Mouse (Mus musculus) Muller cell, postnatal 12 days (primary cell): ENCODE results near the gene S100a11.
"Not testable (repeated sequence)": the region's sequence is repeated elsewhere in the genome, so short reads cannot be mapped to it uniquely, and the experiment has no call there.

Experiments
- DNase-seq: peaks from one replicate; pipeline ENCODE4 v3.0.0-alpha.2; 2015; ENCODE audit errors: inconsistent ontology term

The S100a11 gene

DNA sequence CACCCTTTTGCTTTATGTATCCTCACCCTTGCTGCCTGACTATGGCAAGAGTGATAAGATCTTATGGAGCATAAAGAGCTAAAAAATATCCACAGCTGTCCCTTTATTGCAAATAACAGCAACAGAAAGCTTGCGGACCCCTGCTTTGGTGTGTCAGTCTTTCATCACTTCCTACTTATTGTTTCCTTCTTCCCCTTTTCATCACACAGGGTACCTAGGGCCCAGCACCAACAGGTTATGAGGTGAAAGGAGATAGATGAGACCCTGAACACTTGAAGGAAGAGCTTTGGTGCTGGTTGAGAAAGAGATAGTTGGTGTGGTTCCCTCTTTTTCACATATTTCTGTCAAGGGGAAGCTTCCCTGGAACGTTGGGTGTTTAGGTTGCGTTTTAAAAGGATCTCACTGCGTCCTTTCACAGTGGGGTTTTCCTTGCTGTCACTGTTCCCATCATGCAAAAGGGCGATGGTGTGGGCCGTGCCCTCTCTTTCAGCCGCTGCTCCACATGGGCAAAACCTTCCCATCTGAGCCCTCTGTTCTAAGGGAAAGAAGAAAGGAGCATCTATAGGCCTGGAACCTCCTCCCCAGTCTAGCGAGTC lies 1.3 kb downstream of the S100a11 start:
- no peak for DNase-seq

DNA sequence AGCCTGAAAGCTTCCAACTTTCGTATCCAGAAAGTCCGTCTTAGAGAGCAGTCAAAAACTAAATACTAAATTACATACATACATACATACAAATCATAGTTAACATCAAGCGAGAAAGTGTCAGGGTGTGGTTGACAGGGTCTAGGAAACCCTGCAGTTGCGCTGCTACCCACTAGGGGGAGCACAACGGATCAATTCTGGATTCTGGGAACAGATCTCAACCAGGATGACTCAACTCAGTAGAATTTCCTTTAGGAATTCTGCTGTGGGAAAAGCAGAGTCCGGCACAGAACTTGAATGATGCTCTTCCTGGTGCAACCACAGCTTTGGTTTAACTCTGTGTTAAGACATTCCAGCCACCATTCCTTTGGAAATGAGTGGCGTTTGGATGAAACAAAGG lies 2.3 kb downstream of the S100a11 start:
- peak; percentile 95 for DNase-seq

DNA sequence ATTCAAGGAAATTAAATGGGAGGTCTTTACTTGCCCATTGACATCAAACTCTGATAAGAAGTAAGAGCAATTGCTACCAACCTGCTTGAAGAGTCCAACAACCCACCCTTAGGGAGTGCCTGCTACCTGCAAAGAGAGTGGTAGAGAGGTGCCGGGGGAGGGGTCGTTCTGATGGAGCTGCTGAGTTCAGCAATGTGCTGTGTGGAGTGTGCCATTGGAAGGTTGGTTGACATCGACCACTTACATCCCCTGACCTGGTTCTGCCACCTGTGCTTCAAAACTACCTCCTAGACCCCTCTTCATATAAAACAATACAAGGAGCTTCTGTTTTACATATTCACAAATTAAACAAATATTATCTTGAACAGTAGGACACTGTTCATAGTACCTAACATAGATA lies 7.0 kb downstream of the S100a11 start:
- no peak for DNase-seq

DNA sequence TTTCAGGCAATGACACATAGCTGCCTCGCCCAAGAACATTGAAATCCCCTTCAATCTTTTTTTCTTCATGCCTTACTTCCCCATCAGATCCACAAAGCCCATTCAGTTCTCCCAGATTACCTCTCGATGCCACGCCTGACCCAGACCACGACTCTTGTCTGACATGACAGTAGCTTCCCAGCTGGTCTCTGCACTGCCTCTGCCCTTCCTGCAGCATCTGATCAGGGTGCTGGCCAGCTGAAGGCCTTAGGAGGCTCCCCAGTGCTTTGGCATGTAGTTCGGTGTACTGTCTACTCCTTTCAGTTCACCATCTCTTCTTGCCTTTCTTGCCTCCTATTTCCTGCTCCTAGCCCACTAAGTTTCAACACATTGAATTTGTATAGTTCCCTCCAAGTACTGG lies 8.5 kb downstream of the S100a11 start:
- no peak for DNase-seq

DNA sequence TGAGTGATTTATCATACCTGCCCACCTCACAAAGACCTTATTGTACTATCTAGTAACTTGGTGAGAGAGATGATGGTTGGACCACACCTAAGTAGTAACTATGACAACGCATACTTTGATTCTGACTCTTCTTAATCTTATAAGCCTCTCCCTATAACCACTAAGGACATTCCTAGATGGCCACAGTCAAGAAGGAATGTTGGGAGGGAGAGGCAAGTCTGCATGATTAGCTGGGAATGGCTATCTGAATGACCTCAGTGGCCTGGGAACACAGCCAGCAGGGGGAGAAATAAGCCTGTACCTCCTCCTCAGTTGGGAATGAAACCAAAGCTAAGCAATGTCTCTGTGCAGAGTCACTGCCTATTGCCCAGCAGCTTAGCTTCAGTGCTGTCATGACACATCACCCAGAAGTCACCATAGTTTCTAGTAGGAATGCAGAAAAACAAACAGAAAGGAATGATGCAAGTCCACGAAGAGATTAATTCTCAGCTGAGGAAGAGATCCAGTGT lies 16.8 kb downstream of the S100a11 start:
- peak; percentile 93 for DNase-seq

DNA sequence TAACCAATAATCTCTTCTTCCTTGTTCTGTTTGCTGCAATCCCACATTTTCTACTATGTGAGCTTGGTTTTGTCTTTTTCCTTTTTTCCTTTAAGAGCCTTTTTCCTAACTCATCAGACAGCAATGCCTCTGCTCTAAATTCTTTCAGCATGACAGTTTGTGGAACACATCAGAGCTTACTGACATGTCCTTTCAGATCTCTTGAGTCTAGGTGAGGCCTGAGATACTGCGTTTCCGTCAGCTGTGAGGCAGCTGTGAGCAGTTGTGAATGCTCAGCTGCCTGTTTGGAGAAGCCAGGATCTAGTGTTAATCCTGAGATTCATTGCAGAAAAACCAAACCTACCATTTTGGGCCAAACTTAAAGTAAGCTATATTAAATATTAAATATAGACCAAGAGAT lies 18.2 kb downstream of the S100a11 start:
- DNase-seq: peak; percentile 48

DNA sequence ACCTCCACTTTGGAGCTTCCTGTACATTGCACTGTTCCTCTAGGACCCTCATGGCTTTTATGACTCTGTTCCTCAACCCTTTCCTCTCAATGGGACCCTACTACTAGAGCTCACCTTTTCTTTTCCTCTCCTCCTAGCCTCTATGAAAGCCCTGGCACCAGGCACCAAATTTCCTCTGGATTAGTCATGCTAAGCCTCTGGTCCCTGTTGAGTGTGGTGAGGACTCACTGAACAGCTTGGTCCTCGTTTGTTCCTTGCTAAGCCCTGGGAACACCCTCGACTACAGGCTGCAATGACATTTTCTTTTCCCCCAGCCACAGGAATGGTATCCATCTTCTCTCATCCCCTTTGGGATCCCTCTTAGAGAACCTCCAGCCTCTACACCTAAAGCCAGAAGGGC lies 21.2 kb downstream of the S100a11 start:
- no peak for DNase-seq

DNA sequence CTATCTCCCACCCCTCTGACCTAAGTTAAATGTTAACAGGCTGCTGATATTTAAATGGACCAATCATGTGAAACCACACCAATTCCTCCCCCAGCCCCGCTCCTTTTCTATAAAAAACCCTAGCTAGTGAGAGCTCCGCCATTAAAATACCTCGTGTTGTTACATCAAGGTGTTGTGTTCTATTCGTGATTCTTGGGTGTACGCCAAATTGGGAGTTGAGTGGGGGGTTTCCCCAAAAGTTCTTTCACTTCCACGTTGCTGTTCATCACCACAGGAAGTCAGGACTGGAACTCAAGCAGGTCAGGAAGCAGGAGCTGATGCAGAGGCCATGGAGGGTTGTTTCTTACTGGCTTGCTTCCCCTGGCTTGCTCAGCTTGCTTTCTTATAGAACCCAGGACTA lies 23.9 kb downstream of the S100a11 start:
- not testable (repeated sequence) for DNase-seq

DNA sequence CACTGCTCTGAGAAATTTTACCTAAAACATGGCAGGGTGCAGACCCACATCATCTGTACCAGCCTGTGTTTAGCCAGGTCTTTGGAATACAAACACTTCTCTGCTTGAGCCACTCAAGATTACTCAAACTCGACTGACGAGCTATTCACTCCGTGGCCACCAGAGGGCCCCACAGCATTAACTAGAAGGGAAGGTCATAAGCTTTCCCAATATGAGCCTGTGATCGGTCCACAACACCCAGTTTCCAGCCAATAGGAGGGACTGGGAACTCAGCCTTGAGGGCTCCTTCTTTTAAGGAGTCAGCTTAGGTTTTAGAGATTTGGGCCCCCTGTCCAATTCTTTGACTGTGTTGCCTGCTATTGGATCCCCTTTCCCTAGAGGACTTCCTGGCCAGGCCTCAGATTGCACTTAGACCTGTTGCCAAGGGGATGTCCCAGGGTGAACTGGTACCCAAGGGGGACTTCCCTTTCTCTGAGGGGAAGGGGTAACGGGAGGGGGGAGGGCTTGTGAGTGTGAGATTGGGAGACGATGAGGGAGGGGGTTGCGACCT lies 26.9 kb downstream of the S100a11 start:
- peak; percentile 76 for DNase-seq

DNA sequence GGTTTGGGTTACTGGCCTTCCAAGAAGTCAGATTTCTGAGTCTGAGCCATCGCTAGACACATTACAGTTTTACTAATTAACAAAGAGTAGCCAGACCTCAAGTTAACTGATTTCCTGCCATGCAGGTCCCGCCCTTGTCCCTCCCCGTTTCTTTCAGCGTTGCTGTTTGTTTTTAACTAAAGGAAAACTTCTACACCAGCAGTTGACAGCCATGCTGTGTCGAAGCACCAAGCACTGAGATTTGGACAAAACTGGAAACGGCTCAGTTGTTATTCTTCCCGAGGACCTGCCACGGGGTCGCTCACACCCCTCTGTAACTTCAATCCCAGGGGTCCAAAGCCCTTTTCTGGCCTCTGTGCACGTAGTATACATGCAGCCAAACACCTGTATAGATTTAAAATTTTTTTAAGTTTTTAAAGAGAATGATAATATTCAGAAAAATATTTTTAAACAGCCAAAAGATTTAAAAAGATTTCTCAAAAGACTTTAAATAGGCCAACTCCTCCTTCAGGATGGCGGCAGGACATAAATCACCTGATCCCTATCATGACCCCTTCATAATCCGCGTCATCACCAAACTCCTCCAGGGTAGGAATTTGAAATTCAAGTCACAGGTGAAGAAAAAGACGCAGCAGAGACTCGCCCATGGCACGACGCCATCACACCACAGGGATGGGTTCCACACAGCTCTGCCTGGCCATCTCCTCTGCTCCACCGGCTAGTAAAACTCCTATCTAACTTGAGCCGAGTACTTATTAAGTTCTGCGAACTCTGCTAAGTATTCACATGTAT lies 27.7 kb downstream of the S100a11 start:
- no peak for DNase-seq

DNA sequence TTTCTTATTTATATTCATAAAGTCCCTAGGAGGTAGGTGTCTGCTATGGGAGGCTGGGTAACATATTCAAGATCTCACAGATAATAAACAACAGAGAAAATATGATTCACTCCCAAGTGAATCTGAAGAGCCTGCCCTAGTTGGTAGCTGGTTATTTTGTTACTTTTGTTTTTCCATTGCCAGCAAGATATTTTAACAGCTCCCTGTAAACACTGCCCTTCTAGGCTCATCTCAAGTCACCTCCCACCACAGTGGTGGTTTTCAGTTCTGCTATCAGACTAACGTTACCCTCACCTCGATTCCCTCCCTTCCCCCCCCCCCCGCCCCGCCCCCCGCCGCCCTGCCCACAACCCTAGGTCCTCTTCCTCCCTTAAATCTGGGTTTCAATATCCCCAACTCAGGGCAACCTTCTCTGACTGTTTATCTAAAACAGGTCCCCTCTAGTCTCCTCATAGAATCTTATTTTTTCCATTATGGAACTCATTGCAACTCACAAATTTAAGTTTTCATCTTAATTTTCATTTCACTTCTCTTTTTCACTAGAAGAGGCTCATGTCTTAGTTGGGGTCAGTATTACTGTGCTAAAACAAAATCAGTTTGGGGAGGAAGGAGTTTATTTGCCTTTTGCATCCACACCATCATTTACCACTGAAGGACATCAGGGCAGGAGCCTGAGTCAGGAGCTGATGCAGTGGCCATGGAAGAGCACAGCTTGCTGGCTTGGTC lies 28.4 kb downstream of the S100a11 start:
- DNase-seq: no peak

DNA sequence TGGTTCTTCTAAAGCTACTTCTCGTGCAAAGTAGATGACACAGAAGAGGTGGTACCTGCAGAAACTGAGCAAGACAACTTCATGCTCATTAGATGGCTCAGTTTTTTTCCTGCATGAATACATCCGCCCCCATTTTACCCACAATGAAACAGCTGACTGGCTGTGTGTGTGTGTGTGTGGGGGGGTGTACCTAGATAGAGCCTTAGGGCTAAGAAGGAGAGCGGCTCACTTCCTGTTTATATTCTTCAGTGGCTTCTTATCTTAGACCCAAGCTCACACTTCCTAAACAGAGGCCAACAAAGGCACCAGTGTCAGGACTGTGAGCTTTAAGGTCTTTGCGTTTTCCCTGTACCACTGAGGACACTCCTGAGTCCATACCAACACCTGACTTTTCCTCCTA lies 29.7 kb downstream of the S100a11 start:
- no peak for DNase-seq

DNA sequence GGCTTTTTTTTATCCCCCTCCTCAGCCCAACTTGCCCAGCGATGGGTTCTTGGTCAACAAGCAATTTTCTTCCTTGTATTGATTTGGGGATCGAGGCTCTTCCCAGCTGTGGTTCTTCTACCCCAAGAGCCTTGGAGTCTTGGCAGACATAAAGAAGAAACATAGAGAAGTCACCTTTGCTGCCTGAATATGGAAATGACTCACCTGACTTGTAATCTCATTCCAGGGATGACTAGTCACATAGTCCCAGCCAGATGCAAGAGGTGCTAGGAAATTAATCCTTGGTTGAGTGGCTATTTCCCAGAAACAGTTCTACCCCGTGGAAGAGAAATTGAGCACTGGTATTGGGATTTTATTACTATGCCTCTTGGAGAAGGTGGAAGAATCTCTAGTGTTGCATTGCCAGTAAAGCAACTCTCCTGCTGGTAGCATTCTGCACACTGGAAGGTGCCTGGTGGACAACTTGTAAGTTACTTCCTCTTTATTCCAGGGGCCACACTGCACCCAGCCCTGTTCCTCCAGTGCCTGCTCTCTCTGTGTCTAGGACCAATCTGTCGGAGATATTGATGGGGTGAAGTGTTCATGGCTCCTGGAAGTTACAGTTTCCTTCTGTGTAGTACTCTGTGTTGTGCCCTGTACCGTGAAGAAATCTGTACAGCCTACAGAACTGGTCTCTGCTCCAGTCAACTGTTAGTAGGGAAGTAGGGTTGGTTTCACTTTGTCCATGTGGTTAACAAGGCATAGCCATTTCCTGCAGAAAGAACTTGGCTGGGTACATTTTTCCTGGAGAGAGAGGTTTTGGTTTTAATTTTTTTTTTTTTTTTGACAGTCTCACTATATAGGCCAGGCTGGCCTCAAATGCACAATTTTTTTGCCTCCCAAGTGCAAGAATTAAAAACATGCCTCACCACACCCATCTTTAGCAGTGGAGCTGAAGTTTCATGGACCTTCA lies 31.9 kb downstream of the S100a11 start:
- no peak for DNase-seq

DNA sequence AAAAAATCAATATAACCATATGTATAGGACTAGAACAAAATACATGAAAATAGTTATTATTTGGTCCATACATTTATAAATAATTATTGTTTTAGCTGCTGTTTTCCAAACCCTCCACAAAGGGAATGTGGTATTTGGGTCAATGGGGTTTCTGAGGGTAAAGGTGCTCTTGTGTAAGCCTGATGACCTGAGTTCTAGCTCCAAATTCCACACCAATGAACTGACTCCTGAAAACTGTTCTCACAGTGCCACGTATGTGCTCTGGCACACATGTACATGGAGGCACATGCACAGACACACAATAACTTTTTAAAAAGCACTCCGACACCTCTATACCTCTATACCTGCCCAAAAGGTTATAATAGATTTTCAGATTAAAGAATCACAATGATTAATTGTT lies 33.0 kb downstream of the S100a11 start:
- no peak for DNase-seq

DNA sequence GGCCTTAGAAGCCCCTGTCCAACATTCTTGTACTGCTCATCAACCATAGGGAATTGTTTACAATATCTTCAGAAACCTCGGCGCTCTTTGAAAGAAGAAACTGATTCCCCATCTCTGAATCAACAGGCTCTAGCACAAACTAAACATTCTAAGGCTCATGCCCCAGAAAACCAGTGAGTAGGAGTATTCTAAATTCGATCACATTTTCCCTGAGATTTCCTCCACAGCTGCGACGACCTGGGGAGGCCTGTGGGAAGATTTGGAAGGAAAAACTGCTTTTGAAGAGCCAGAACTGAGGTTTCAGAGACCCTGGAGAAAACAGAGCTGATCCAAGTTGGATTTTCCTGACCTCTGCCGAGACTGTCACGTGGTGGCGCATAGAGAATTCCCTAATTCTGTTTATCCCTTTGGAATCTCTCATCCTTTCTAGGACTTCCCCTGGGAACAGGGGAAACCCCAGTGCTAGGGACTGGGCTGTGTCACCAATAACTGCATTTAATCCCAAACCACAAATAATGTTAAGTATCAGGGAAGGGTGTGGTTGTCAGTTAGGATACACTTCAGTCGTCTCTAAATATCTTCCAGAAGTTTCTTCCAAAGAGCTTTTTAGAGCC lies 33.6 kb downstream of the S100a11 start:
- DNase-seq: no peak

DNA sequence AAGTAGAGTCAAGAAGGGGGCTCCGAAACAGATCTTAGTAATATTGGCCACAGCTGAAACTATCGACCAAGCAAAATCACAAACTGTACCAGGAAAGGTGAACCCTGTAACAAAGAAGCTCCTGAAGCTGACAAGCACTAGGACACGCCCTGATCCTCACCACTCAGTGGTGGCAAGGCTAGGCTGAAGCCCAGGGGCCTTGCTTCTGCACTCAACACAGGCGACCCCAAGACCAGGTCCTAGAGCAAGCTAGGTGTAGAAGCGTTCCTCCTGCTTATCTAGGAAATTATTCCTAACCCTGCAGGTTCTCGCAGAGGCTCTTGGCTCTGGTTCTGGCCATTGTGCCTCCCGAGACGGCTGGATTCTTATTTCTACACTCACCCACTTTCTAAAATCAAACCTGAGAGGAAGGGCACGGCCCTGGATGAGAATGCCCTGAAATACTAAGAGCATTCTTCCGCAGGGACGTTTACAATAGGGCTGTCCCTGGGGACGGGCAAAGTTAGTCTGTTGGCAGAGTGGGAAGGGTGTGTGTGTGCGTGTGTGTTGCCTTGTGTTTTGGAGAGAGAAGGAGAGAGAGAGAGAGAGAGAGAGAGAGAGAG lies 34.2 kb downstream of the S100a11 start:
- DNase-seq: no peak

DNA sequence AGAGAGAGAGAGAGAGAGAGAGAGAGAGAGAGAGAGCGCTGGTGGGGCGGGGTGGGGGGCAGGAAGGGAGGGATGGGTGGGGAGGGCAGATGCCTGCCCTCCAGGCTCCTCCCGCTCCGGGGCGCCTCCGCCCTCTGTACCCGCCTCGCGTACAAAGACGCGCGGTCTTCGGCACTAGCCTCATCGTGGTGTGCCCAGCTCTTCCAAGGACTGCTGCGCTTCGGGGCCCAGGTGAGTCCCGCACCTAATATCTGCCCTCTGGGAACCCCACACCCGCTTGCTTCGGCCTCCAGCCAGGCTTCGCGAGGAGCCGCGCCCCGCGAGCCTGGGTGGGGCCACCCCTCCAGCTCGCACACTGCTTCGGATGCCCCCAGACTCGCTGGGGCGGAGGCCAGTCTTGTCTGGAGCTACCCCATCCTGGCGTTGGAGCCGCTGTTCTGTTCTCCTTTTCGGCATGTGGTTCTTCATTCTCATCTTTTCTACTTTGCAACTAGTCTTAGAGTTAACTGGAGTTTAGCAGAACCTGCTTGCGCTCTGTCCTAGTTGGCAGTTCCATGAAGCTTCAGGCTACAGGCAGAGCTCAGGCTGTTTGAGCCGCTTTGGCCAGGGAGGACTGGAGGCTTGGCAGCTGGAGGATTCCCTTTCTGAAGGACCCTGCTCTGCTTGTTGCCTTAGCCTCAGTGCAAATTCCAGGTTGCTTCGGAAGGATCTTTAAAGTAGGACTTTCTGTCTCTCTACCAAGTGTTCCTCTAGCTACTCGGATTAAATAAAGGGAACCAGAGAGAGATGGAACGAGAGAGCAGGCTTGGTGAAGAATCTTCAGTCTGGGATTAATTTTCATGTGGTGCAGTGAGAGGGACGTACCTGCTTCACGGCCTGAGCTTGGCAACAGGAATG lies 34.9 kb downstream of the S100a11 start, which contains the start of gene S100a10:
Gene S100a10 (plus strand): TSS at position 100 of the 897 bp plus-strand sequence.
- peak; percentile 91 for DNase-seq

DNA sequence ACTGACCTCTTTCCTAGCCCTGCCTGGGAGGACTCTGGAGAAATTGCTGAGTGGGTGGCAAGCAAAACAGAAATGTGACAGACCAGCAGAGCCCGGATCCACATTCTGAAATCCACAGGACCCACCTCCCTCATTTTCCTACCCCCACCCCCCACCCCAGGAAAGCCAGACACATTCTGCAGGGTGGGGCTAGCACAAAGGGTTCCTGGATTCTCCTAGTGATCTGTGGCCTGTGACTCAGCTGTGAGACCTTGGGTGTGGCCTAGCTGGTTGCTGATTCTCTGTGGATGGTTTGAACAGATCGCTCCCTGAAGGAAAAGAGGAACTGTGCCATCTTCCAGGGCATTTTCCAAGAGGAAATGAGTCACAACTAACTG lies 35.6 kb downstream of the S100a11 start:
- DNase-seq: peak; percentile 98

DNA sequence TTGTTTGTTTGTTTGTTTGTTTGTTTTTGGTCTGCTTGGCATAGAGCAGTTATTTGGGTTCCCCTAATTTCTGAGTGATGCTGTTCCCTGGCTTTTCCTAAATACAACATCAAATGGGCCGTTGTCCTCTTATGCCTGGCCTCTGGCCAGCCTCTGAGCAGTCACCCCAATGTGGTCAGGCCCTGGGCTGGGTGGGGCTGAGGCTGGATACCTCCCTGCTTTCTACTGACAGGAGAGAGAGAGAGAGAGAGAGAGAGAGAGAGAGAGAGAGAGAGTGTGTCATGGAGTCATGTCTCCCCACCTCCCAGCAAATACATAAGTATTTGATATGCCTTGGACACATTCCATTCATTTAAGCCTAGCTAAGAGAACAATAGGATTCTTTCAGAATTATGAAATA lies 36.3 kb downstream of the S100a11 start:
- DNase-seq: peak; percentile 91
